Comparison of ENCODE assay signal across 23 mouse cellular contexts in the genomic region with DNA sequence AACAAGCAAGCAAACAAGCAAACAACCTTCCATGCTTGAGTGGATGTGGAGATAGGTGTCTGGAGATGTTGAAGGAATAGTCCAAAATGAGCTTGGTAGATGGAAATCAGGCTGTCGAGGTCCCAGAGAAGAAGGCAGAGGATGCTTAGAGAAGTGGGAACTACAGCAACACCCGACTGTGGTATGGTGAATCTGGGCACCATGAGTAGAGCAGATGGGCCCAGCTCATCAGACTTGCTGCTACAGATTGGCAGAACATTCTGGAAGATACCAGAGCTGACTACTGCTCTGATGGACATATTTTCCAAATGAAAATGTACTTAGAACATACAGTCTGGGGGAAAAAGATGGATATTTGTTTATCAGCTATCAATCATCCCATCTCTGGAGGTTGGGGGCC.
DNase-seq lines count a peak whose midpoint lies in the region; ATAC-seq lines count a peak whose summit lies in the region.
"Had no signal": no experiment of that assay in that cellular context is flagged by ENCODE, and none has a peak within 500 bp of the region (broad histone marks: within the 10 kb centered on the region; RNA-seq: fewer than 3 reads in every experiment).

No protein-coding gene starts in this region.

- 92% methylated on average over 2 of the region's 2 CpGs for WGBS in forebrain, embryonic 10.5 days
- WGBS in forebrain, embryonic 14.5 days = 89% methylated on average over 2 of the region's 2 CpGs
- WGBS in limb, embryonic 11.5 days = 92% methylated on average over 2 of the region's 2 CpGs
- WGBS in limb, embryonic 10.5 days = 85% methylated on average over 2 of the region's 2 CpGs

- no peak overlapping the region for H3K27ac ChIP-seq in forebrain, embryonic 10.5 days
- H3K27ac ChIP-seq in forebrain, embryonic 14.5 days (ENCODE audit: low read depth, low read length) = no peak overlapping the region
- no peak overlapping the region for H3K27ac ChIP-seq in limb, embryonic 11.5 days (replicated peaks; ENCODE audit: low read depth, low read length)
- no peak overlapping the region for H3K27ac ChIP-seq in limb, embryonic 10.5 days
- H3K27ac ChIP-seq: embryonic facial prominence, embryonic 10.5 days; gastrocnemius, adult 2 months; heart, embryonic 15.5 days; hindbrain, embryonic 13.5 days; hindbrain, postnatal 0 days had no signal

- H3K4me1 ChIP-seq in forebrain, embryonic 10.5 days = no peaks in the 10 kb centered on the region
- no peaks in the 10 kb centered on the region for H3K4me1 ChIP-seq in forebrain, embryonic 14.5 days (ENCODE audit: control insufficient read depth, insufficient read depth, low read length)
- H3K4me1 ChIP-seq in limb, embryonic 11.5 days (ENCODE audit: control insufficient read depth, insufficient read depth, low read length) = no peaks in the 10 kb centered on the region
- H3K4me1 ChIP-seq in limb, embryonic 10.5 days = peaks cover 6% of the 10 kb centered on the region
- H3K4me1 ChIP-seq: heart, embryonic 15.5 days; hindbrain, embryonic 13.5 days had no signal

- H3K27me3 ChIP-seq in forebrain, embryonic 10.5 days (ENCODE audit: poor library complexity, severe bottlenecking) = no peaks in the 10 kb centered on the region
- no peaks in the 10 kb centered on the region for H3K27me3 ChIP-seq in forebrain, embryonic 14.5 days (replicated peaks; ENCODE audit: control insufficient read depth, insufficient read depth, low read length)
- no peaks in the 10 kb centered on the region for H3K27me3 ChIP-seq in limb, embryonic 11.5 days (ENCODE audit: control insufficient read depth, insufficient read depth, low read length)
- no peaks in the 10 kb centered on the region for H3K27me3 ChIP-seq in limb, embryonic 10.5 days (ENCODE audit: low read depth, poor library complexity, severe bottlenecking)
- H3K27me3 ChIP-seq: heart, embryonic 15.5 days; hindbrain, embryonic 13.5 days had no signal

- ATAC-seq in forebrain, embryonic 14.5 days = no peak
- ATAC-seq in limb, embryonic 11.5 days (ENCODE audit: insufficient number of reproducible peaks, low FRiP score, low TSS enrichment, low read depth) = no peak
- ATAC-seq: CD4-positive, CD25-positive, alpha-beta regulatory T cell, adult 4 months; hindbrain, postnatal 0 days had no signal

- H3K9me3 ChIP-seq in forebrain, embryonic 10.5 days = no peaks in the 10 kb centered on the region
- no peaks in the 10 kb centered on the region for H3K9me3 ChIP-seq in forebrain, embryonic 14.5 days (replicated peaks; ENCODE audit: control insufficient read depth, low read length)
- no peaks in the 10 kb centered on the region for H3K9me3 ChIP-seq in limb, embryonic 11.5 days (ENCODE audit: control insufficient read depth, low read length)
- no peaks in the 10 kb centered on the region for H3K9me3 ChIP-seq in limb, embryonic 10.5 days (replicated peaks)
- H3K9me3 ChIP-seq: embryonic facial prominence, embryonic 10.5 days; G1E; heart, embryonic 15.5 days; hindbrain, embryonic 13.5 days had no signal

- H3K36me3 ChIP-seq in forebrain, embryonic 10.5 days (replicated peaks) = no peaks in the 10 kb centered on the region
- H3K36me3 ChIP-seq in forebrain, embryonic 14.5 days (ENCODE audit: control insufficient read depth, insufficient read depth, low read length) = no peaks in the 10 kb centered on the region
- no peaks in the 10 kb centered on the region for H3K36me3 ChIP-seq in limb, embryonic 11.5 days (ENCODE audit: control insufficient read depth, insufficient read depth, low read length)
- H3K36me3 ChIP-seq in limb, embryonic 10.5 days = no peaks in the 10 kb centered on the region
- H3K36me3 ChIP-seq: embryonic facial prominence, embryonic 10.5 days; G1E; heart, embryonic 15.5 days; hindbrain, embryonic 13.5 days had no signal

- H3K4me3 ChIP-seq in forebrain, embryonic 10.5 days = no peak overlapping the region
- H3K4me3 ChIP-seq in forebrain, embryonic 14.5 days (ENCODE audit: low read depth, low read length) = no peak overlapping the region
- no peak overlapping the region for H3K4me3 ChIP-seq in limb, embryonic 11.5 days (ENCODE audit: low read depth, low read length)
- H3K4me3 ChIP-seq in limb, embryonic 10.5 days = no peak overlapping the region
- H3K4me3 ChIP-seq: embryonic facial prominence, embryonic 10.5 days; gastrocnemius, adult 2 months; heart, embryonic 15.5 days; hindbrain, embryonic 13.5 days had no signal

- H3K9ac ChIP-seq in forebrain, embryonic 14.5 days (ENCODE audit: low read length) = no peak overlapping the region
- H3K9ac ChIP-seq in limb, embryonic 11.5 days (ENCODE audit: low read length) = no peak overlapping the region
- H3K9ac ChIP-seq: heart, embryonic 15.5 days; hindbrain, embryonic 13.5 days had no signal

- DNase-seq in forebrain, embryonic 10.5 days (ENCODE audit: extremely low spot score, low spot score) = peak; percentile 1
- no peak for DNase-seq in forebrain, embryonic 14.5 days (ENCODE audit: low spot score)
- DNase-seq in limb, embryonic 11.5 days (ENCODE audit: low spot score) = peak; percentile 11
- DNase-seq in limb, embryonic 10.5 days (ENCODE audit: low spot score) = no peak
- peak; percentile 31 for DNase-seq in layer of hippocampus, adult 9-10 months (ENCODE audit: low spot score)
- DNase-seq in layer of hippocampus, postnatal 36 days = peak; percentile 22 to 41
- DNase-seq in gastrocnemius, postnatal 4 days (ENCODE audit: low spot score in 2 of 2) = no peak
- no peak for DNase-seq in adrenal gland, postnatal 25 days
- DNase-seq: adrenal gland, adult 8-10 months; B cell, adult 2 months; cerebellum, adult 18-20 months; cerebellum, adult 9-11 months; cerebellum, postnatal 36 days; gastrocnemius, adult 2 months; gastrocnemius, postnatal 25 days; heart, adult 11 months; heart, postnatal 14 days had no signal

- H3K4me2 ChIP-seq in forebrain, embryonic 14.5 days (ENCODE audit: low read length) = no peak overlapping the region
- no peak overlapping the region for H3K4me2 ChIP-seq in limb, embryonic 11.5 days (ENCODE audit: low read depth, severe bottlenecking)
- H3K4me2 ChIP-seq: heart, embryonic 15.5 days; hindbrain, embryonic 13.5 days had no signal

Comparison
In these comparisons a context has a peak if more than half of its experiments do, and no peak if none do; other contexts are left out.
1. DNase-seq: peak in forebrain, embryonic 10.5 days (single experiment), limb, embryonic 11.5 days (single experiment), layer of hippocampus, adult 9-10 months (single experiment) and layer of hippocampus, postnatal 36 days (2 of 2); none in forebrain, embryonic 14.5 days (single experiment), limb, embryonic 10.5 days (single experiment), gastrocnemius, postnatal 4 days (0 of 2) and adrenal gland, postnatal 25 days (single experiment).